Mouse (Mus musculus) spleen, adult 12 weeks (tissue): ENCODE measurements around the gene Npnt.

Source experiments
- DNase-seq: peaks from one replicate; pipeline ENCODE4 v3.0.0; 2022; ENCODE audit warnings: low spot score

The Npnt gene

DNA sequence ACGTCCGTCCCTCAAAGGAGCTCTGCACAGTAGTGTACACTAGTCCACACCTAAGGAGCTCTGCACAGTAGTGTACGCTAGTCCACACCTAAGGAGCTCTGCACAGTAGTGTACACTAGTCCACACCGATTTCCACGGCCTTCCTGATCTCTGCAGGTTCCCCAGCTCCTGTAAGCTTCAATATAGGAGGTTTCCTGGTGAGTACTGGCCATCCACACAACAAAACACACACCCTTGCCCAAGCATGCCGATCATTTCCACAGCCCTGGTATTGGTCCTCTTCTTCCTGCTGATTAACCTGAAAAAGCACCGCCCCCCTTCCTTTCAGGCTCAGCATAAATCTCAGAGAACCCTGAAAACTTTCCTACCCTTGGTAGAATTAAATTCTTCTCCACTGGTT, 57.6 kb downstream of the Npnt start:
- DNase-seq = no peak

DNA sequence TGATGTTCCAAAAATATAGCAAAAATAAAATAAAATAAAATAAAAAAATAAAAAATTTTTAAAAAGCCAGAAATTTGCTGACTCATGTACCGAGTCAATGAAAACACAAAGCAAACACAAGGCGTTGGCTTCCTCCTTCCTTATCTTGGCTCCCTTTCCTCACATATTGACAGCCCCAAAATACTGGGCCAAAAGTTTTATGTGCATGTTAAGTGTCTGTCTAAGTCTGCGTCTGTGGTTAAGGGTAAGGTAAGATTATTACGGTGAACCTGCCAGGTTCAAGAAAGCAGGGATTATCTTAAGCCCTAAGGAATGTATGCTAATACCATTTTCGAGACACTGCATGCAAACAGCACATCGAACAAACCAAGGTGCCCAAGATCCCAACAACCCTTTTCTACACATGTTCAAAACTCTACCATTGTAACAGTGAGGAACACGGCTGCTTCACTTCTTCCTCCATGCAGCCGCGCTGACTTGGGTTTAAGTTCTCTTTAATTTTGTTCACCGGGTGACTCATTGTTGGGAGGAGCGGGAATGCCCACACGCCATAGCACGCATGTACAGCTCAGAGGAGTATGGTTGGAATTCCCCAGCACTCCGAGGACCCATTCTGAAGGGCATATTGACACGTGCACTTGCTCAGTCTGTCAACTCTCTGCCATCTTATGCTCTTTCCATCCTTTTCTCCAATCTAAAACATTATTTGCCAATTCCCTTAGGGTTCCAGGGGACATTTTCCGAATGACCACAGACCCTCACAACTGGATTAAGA, 62.8 kb downstream of the Npnt start:
- no peak for DNase-seq

DNA sequence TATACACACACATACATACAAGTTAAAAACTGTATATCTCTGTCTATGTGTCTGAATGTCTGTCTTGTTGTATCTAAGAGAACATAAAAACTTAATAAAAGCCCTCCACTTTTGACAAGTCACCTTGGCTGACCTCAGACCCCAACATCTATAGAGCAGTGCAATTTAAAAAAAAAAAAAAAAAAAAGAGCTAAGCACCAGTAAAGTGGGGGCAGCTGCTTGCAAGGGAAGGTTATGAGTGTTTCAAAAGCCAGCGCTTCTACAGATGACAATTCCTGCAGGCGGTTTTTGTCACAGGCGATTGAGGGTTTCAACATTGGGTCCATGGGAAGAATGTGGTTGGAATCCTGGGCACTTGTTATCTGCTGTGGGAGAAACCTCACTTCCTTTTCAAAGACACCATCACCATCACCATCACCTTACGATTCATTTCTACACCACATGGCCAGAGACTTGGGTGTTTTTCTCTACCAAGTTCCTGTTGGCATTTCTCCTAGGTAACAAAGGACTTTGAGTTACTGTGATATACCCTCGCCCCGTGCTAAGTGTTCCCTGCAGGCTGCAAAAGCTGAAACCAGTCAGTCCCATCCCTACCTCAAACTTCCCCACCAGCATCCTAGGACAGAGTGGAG, 63.6 kb downstream of the Npnt start:
- no peak for DNase-seq

DNA sequence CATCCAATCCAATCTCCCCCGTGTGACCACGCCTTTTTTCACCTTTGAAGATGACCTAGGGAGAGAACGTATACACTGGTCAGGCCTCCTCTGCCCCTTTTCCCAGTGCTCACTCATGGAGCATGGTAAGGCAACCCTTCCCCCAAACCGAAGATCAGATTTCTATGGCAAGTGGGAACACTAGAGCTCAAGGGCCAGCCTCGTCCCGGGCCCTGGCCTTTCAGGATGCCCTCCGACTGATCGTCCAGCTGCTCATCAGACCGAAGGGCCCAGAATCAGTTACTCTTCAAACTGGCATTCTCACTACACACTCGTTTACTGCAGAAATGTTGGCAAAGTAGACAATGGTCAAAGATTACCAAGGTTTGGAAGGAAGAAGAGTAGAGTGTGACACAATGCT, 65.6 kb downstream of the Npnt start:
- no peak for DNase-seq

DNA sequence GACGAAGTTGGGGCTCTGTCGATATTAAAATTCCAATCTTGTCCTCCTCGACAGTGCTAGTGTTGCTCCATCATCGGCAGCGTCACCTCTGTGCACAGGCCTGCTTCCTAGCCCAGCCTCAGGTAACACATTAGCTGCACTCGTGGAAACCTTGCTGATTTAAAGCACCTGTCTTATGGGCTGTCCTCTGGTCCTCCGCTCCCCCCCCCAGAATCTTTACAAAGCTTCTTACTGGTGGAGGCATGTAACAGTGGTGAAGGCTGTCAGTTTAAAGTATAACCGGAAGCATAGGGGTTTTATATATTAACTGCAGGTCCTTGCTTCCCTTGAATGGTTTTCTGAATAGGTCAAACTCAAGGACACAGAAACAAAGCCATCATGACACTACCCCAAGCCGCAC, 66.8 kb downstream of the Npnt start:
- DNase-seq = no peak

DNA sequence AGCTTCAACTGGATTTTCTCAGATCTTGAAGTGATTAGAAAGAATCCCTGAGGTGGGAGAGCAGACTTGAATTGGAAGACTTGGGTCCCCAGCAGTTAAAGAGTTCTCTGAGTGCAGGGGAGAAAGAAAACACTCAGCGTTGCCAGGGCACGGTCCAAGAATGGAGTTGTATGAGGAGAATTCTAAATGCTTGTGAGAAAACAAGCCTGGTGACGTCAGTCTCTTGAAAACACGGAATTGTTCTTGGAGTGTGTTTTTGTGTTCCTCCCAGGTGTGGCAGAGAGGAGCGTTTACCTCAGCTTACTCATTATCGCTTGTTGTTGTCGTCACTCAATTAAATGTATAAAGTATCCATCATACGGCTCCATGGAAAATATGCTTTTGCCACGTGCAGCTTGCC, 69.3 kb downstream of the Npnt start:
- DNase-seq = no peak

DNA sequence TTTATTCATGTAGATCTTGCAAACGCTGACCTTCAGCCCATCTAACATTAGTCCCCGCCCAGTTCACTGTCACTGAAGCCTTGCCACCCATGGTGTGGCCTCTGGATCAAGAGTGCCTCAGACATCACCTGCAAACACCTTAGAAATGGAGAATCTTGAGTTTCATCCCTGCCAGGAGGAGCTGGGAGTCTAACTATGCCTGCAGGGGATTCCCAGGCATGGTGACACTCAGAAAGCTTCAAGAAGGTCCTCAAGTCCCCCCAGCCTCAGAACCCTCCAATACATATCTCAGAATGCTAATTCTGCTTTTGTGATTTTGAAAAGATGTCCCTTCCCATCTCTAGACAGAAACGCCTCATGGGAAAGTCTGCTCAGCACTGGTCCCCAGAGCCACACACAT, 69.7 kb downstream of the Npnt start:
- DNase-seq = no peak

DNA sequence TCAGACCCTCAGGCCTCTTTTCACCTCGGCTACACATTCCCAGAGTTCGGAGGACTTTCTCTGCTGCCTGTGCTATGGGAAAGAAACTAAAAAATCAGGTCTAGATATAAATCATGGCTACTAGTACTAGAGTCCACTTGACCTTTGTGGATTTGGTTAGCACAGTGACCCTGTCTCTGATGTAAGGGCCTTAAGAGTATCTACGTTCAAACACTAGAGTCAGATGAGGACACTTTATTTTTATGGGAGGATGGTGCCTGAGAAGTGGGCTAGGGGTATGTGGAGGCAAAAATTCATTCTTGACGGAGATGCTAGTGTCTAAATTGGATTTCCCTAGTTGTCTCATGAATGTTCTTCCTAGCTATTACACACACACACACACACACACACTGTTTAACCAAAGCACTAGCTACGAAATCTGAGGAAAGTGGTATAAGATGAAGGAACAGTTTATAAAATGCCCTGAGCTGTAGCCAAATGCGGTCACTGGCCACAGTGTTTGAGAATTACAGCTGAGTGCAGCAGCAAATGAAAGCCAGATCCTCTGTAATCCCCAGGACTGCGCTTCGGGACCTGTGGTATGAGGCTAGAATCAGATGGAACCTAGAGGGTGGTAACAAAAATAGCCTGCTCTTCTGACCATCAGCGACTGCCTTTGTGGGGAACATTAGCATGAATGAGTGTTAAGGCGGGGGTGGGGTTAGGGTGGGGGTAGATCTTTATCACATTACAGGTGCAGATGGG, 73.0 kb downstream of the Npnt start:
- DNase-seq = no peak

DNA sequence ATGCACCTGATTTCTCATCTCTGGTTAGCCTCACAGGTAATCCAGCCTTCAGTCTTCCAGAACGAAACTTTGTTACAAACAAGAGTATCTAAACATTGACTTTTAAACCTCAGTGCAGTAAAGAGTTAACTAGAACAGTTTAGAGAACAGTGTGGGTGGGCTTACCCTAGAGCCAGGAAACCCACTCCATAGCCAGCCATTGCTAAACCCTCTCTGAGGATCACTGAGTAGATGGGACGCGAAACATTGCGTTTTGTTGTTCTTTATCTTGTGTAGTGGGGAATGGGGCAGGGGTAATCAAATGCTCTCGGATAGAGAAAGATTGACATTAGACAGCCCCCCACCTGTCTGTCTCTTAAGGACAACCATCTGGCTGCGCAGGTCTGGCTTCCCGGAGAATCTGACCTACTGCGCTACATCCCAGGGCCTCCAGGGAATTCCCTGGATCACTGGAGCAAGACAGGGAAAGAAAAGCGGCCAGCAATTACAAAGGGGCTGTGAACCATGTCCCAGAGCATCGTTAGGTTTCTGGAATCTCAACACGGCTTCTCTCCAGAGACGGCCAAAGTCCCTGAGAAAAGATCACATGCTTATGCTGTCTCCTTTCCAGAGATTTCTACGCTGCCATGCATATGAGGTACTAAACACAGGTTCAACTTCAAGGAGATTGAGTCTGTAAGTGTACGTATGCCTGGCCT, 73.9 kb downstream of the Npnt start:
- no peak for DNase-seq

DNA sequence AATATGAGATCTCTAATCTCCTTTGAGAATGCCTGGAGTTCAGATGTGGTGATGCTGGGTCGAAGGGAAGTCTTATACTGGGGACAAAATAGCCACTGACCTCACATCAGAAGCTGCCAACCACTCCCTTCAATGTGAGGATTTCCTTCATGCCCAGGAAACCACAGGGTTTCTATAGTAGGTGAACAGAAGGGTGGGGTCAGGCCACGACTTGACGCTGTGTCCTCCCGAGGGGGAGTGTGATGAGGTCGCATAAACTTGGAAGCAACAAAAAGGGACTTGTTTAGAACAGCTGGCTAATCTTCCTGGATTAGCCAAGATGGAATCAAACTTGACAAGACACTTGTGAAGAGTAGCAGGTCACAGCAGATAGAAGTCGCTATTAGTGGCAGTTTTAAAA, 76.8 kb downstream of the Npnt start:
- no peak for DNase-seq

DNA sequence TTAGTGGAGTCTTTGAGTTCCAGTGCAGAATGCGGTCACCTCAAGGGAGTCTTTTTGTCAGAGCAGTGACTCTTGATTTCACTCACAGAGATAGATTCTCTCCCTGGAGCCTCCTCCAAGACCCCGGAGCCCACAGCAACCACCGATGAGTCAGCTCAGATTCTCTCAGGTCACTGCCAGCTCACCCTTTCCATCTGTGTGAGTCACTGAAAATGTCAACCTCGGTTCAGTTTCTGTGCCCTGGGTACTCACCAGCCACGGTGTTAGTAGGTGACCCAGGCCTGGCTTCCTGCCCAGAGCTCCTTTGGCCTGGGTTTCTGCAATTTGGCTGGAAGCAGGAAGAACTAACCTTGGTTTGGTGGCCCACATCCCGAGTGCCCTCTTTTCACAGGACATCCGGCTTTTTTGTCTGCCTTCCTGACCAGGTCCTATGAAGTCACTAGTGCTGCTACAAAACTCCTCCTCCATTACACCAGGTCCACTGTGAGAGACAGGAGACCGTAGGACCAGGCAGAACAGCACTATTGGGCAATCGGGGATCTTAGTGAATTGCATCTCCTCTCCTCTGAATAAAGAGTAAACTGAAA, 78.7 kb downstream of the Npnt start:
- DNase-seq = no peak

DNA sequence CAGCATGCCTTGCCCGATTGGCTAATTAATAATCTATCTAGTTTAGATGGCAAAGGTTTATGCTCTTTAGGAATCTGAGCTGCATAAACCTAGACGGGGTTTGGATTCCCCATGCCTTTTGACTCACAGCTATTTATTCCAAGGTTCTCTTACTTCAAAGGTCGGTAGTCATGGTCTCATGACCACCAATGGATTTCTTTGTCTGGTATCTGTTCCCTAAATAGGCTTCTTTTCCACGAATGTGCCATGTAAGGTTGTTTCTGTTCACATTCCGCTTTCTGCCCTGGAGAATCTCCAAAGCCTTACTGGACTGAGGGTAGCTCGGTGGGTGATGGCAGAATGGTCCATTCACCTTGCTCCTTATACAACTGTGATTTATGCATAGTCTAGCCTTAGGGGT, 80.0 kb downstream of the Npnt start:
- DNase-seq = no peak

DNA sequence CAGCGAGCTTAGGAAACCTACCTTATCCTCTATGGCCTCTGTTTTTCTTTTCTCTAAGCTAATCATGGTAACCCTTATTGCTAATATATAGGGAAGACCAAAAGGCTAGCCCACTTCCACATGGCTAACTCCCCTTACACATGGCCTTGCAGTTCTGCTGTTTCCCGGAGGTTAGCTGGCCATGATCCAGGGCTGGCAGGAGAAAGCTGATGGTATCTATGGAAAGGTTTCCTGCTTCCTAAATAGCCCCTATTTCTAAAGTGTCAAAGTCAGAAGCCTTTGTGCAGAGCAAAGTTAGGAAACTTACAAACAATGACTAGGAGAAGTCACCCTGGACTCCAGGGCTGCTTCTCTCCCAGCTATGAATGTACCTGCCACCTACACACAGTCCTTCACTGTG, 81.3 kb downstream of the Npnt start:
- no peak for DNase-seq

DNA sequence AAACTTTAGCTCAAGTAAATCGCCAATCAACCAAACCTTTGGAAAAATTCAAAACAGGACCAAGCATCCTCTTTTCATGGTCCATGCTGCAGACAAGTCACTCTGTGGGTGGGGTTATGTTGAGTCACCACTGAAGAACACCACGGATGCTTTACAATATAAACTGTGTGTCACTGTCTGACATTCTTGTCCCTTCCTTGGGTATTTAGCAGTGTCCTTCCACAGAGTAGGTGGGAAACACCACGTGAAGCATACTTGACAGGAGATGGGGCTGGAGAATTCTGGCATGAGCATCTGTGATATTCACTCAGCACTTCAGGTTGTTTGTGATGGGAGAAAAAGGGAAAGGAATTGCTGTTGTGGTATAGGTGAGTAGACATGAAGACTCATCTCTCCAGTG, 83.1 kb downstream of the Npnt start:
- no peak for DNase-seq

DNA sequence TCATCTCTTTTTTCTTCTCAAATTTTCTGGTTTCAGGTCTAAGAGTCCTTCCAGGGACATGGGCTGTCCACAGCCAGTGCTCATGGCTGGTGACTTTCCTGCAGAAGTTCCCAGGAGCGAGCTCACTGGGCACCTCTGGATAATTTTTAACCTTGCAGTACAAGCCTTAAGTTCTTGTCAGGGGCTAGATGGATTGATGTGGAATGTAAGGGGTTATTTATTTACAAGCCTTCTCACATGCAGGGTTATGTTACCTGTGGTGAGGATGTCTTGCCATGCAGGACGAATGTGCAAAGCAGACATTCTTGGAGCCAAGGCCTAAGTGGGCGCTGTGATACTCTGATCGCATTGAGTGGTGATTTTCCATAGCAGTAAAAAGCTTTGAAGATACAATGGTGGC, 84.5 kb downstream of the Npnt start:
- DNase-seq = no peak

DNA sequence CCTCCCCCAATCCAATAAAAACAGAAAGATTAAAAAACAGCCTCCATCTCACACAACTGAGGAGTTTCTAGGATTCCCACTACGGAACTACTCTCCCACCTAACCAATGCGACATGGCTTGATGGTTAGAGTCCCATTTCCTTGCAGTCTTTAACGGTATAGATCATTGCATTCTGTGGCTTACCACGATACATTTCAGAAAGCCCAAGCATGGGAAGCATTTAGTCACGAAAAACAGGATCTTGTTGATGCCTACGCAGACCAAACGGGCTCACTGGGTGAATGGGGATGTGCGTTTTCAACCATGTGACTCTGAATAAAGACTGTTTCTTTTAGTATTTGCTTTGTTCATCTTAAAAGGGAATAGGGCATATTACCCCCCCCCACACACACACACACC, 85.1 kb downstream of the Npnt start:
- no peak for DNase-seq

DNA sequence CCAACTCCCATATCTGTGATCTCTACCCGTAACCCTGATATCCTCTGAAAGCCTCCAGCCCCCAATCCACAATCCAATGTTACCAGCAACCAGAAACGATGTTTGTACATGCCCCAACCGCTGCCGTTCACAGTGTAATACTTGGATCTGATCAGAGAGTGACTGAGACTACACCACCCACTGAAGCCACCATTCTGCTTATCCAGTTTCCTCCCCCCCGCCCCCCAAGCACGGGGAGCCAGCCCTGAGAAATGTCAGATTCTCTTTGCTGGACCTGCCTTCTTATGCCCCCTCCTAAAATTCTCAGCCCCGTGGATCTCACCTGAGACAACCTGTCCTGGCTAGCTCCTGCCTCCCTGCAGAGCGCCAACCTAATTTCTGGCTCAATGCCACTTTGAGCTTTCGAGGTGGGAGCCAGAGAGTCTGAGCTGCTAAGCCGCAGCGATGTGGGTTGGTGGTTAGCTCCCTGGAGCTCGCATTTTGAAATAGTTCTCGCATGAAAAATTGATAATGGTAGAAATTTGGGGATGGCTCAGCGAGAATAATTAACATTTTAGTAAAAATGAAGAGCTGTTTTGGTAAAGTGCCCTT, 85.7 kb downstream of the Npnt start:
- DNase-seq = no peak

DNA sequence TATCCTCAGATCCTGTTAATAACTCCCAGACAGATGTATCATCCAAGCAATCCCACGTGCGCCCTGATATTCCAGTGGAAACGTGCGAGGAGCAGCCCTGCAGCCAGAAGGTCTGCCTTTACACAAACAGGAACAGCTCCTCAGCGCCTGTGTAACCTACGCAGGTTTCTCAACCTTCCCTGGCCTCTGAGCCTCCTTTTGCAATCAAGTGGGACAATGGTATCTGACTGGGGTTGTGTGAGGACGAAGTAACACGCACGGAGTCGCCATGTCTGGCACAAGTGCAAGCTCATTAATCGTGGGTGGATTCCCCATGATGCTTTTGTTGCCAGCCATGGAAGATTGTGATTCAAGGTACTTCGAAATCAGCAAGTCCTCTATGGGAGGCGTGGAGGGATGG, 86.2 kb downstream of the Npnt start:
- no peak for DNase-seq

DNA sequence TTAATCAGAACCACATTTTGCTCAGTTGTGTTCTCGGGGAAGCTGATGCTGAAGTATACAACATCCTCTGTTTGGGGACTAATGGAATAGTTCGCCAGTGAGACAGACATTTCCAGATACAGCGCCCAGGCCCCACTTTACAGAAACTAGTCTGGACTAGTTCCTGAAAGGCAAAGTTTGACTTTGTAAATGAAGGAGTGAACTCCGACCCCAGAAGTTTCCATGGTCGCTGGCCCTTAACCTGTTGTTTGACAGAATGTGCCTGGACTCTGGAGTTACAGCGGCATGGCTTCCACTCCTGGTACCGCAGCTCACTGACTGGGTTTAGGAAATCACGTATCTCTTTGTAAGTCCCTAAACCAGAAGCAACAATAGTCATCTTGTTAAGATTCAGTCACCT, 89.3 kb downstream of the Npnt start:
- no peak for DNase-seq

DNA sequence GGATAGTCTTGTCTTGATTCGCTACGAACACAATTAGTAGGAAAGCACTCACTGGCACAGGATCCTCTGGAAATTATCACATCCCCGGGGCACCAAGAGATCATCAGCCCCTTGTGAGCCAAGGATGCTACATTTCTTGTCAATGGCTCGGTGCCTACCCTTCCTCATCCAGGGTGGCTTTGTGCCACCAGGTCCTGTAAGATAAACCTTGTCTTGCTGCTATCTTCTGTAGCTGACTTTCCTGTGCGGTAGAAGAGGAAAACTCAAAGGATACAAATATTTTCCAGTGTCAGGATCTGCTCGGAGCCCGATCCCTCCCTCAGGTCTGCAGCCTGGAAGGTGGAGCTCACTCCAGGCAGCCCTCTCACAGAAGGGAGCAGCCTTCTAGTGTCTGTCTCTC, 90.5 kb downstream of the Npnt start:
- no peak for DNase-seq

DNA sequence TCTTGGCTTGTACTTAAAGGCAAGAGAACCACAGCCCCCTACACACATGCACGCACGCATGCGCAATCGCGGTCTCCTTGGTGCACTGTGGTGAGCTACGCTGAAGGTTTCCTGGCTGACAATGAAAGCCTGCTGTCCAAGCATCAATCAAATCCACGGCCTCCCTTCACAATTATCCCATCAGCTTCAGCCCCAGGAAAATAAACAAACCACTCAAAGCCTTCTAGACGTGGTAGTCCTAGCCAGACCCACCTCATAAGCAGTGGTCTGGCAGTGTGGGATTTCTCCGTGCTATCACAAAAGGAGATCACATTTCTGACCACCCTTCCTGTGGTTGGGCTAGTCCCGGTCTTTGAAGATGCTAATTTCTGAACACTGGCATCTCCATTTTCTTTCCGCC, 91.2 kb downstream of the Npnt start:
- no peak for DNase-seq

DNA sequence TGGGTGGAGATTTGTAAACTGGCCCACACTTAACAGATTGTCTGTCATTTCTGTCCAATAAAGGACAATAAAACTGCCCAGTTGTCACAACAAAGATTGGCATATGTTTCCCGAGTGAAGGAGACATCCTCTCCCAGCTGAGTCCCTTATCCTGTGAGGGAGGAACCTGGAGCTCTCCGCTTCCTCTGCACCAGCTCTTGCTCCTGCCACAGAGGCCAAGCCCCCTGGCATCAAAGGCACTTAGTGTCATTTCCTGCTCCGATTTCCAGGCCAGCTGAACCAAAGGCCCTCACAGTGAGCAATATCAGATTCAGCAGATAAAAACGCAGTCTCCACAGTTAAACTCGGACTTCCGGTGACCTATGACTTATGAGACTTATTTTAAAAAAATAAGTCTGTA, 93.4 kb downstream of the Npnt start:
- no peak for DNase-seq
